Mouse (Mus musculus) small intestine, adult 2 months (tissue): ENCODE measurements around the gene Disp1. TPM values are rescaled to one million over a fixed set of nuclear protein-coding genes. Genes with fewer than 3 reads are reported as not detected.

Experiments used
- H3K27ac ChIP-seq: fragments of 200-500 bp; 2 replicates; pipeline ENCODE4 v1.5.1; 2012; ENCODE audit warnings: low read depth, low read length, control low read depth, inconsistent platforms; ENCODE audit not compliant: insufficient read depth
- H3K27me3 ChIP-seq: fragments of 200-500 bp; 2 replicates; pipeline ENCODE4 v1.6.1; 2012; ENCODE audit warnings: mild to moderate bottlenecking, moderate library complexity, low read length, inconsistent platforms; ENCODE audit not compliant: control insufficient read depth, insufficient read depth
- H3K36me3 ChIP-seq: fragments of 200-500 bp; 2 replicates; pipeline ENCODE4 v1.6.1; 2012; ENCODE audit warnings: mild to moderate bottlenecking, low read length, control low read depth, inconsistent platforms; ENCODE audit not compliant: control insufficient read depth, insufficient read depth
- H3K4me1 ChIP-seq: fragments of 200-500 bp; 2 replicates; pipeline ENCODE4 v1.6.1; 2012; ENCODE audit warnings: low read length, inconsistent platforms, mixed read lengths; ENCODE audit not compliant: control insufficient read depth, insufficient read depth, insufficient read length
- H3K4me3 ChIP-seq: fragments of 200-500 bp; 2 replicates; pipeline ENCODE4 v1.5.1; 2012; ENCODE audit warnings: low read depth, mild to moderate bottlenecking, control low read depth, inconsistent platforms, low read length, moderate library complexity
- CTCF ChIP-seq: fragments of 200-500 bp; IDR thresholded peaks from 2 replicates; pipeline ENCODE4 v1.5.1; 2012; ENCODE audit warnings: low read depth, mild to moderate bottlenecking, control low read depth, inconsistent platforms, low read length, moderate library complexity, mixed read lengths; ENCODE audit not compliant: insufficient replicate concordance, insufficient read length; ENCODE audit errors: extremely low read depth
- POLR2A ChIP-seq: fragments of 200-500 bp; IDR thresholded peaks from 2 replicates; pipeline ENCODE4 v1.6.1; 2012; ENCODE audit warnings: low read depth, mild to moderate bottlenecking, control low read depth, inconsistent platforms, low read length, moderate library complexity
- WGBS: fragments of 180-500 bp; shearing (Covaris S2); methylation state at CpG from one replicate; pipeline ENCODE4 v1.1.7; 2018; 5-methylcytosine and 5-hydroxymethylcytosine counted together
- polyA plus RNA-seq: library from polyadenylated mRNA; depleted of rRNA; stranded (reverse); fragments of >200 nt; gene quantifications from 2 replicates; pipeline ENCODE4 v1.2.3, GENCODE M21; 2012

The Disp1 gene
- polyA plus RNA-seq, 1 experiment, result 6.3 TPM

DNA sequence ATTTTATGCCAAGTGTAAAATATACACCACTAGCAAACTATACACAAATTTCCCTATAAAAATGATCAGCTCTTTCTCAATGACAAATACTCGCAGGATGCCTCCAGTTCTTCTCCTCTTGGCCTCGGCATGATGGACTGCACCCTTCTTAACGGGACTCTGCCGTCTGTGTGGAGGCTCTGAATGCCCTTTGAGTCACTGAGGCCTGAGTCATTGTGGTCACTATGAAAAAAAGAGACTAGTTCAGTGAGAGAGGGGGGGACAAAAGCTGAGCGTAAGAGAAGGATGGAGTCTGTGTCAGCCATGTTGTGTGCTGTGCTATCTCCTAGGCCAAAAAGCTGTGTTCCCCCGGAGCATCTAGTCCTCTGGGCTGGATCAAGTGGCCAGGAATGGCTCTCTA lies 2.3 kb downstream of the Disp1 start:
- Histone ChIP-seq H3K36me3 (no peaks in the 10 kb centered on the region), H3K4me1 (peaks cover 2% of the 10 kb centered on the region), H3K4me3 (no peak overlapping the region), H3K27ac (no peak overlapping the region), H3K27me3 (no peaks in the 10 kb centered on the region)
- WGBS, result 91% methylated on average over 6 of the region's 6 CpGs
- no peak for TF ChIP-seq CTCF
- no peak for TF ChIP-seq POLR2A

DNA sequence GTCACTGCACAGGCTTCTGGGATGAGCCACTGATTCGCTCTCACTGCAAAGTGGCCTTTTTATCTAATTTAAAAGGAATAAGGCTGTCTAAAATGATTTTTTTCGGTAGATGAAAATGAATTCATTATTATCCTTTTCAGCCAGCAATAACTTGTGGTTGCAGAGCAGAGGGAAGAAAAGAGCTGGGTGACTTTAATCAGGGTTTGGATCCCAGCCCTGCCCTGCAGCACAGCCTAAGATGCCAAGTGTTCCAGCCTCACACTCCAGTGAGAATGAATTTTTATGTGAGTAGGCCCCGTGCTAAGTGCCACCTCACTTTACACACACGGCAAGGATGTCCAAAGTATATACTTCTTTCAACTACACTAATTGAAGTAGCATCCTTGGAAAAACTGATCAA lies 4.6 kb downstream of the Disp1 start:
- TF ChIP-seq CTCF, result no peak
- TF ChIP-seq POLR2A, result no peak
- H3K4me1 ChIP-seq, result peaks cover 4% of the 10 kb centered on the region
- no peaks in the 10 kb centered on the region for H3K36me3 ChIP-seq
- H3K4me3 ChIP-seq, result no peak overlapping the region
- H3K27ac ChIP-seq, result no peak overlapping the region
- 87% methylated on average over 4 of the region's 4 CpGs for WGBS
- H3K27me3 ChIP-seq, result no peaks in the 10 kb centered on the region

DNA sequence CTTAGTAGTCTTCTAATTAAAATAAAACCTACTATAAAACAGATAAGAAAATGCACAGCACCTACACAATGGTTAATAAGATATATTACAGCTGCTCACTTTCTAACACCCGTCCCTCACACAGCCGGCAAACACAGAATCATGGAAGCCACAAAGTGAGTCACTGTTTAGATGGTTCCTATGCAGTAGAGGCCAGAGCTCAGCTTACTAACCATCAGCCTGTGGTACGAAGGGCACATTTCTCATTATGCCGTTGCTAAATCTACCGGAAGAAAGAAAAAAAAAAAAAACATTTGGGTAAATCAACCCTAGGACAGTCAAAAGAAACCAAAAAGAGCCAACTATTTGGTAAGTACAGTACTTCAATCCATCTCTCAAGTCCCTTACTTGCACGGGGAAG lies 5.6 kb downstream of the Disp1 start:
- Histone ChIP-seq H3K27ac (no peak overlapping the region), H3K36me3 (no peaks in the 10 kb centered on the region), H3K4me1 (peaks cover 2% of the 10 kb centered on the region), H3K27me3 (no peaks in the 10 kb centered on the region), H3K4me3 (no peak overlapping the region)
- TF ChIP-seq CTCF (no peak), POLR2A (no peak)
- WGBS, result 84% methylated on average over 6 of the region's 6 CpGs

DNA sequence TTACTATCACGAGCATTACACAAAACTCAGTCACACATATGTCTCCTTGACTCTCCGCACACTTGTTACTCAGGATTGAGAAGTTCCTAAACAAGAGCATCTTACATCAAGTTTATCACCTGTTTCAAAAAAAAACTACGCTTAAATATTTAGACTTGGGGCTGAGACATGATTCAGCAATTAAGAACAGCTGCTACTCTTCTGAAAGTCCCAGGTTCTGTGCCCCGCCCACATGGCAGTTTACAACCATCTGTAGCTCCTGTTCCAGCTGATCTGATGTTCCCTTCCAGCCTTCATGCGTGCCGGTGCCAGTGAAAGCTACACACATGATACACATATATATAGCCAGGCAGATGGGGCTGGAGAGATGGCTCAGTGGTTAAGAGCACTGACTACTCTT lies 7.5 kb downstream of the Disp1 start:
- Histone ChIP-seq H3K4me1 (peaks cover 2% of the 10 kb centered on the region; the same call in 1 of the 2 replicates), H3K36me3 (no peaks in the 10 kb centered on the region), H3K27me3 (no peaks in the 10 kb centered on the region), H3K27ac (no peak overlapping the region), H3K4me3 (no peak overlapping the region)
- 43% methylated on average over 6 of the region's 6 CpGs for WGBS
- TF ChIP-seq POLR2A, result no peak
- no peak for TF ChIP-seq CTCF

DNA sequence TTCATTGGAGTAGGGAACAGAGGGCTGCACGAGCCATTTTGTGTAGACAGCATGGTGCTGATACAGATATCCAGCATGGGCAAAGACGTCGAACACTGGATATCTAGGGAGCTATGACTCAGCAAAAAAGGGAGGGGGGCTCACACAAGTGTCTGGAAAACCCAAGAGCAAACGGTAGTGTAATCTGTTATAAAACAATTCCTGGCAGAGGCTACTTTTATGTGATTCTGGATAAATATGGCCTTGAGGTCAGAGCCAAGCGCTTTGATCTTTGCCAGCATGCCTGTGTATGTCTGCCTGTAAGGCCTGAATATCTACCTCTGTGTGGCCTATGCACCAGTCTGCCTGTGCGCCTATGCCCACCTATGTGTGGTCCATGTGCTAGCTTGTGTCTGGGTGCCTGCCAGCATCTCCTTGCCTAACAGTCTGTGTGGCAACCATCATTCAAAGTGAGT lies 8.5 kb downstream of the Disp1 start:
- Histone ChIP-seq H3K36me3 (no peaks in the 10 kb centered on the region), H3K27ac (no peak overlapping the region), H3K4me3 (no peak overlapping the region), H3K4me1 (peaks cover 2% of the 10 kb centered on the region; the same call in 1 of the 2 replicates), H3K27me3 (no peaks in the 10 kb centered on the region)
- 60% methylated on average over 6 of the region's 6 CpGs for WGBS
- no peak for TF ChIP-seq POLR2A
- TF ChIP-seq CTCF, result no peak

DNA sequence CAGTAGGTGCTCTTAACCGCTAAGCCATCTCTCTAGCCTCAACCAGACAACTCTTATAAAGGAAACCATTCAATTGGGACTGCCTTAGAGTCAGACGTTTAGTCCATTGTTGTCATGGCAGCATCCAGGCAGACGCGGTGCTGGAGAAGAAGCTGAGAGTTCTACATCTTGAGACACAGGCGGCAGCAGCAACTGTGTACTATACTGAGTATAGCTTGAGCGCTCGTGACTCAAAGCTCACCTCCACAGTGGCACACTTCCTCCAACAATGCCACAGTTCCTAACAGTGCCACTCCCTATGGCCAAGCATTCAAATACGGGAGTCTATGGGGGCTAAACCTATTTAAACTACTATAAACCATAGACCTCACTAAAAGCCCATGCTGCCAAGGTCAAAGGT lies 11.2 kb downstream of the Disp1 start:
- WGBS, result 91% methylated on average over 8 of the region's 8 CpGs
- Histone ChIP-seq H3K27me3 (no peaks in the 10 kb centered on the region), H3K27ac (no peak overlapping the region), H3K36me3 (no peaks in the 10 kb centered on the region), H3K4me3 (no peak overlapping the region), H3K4me1 (peaks cover 2% of the 10 kb centered on the region; the same call in 1 of the 2 replicates)
- TF ChIP-seq CTCF, result no peak
- TF ChIP-seq POLR2A, result no peak

DNA sequence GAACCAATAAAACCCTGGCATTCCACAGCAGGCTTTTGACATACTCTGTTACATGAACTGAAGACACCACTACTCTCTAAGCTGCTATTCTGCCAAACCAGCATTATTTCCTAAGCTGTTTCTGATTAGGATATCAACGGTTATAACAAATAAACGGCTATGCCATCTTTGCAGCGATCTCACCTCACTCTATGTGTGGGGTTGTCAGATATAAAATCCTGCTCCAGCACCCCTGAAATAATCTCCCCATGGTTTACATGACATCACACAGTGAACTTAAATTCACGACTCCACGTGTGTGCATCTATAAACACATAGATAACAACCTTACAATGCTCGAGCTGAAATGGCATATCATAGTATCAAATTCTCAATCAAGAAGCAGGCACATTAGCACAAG lies 13.7 kb downstream of the Disp1 start:
- TF ChIP-seq POLR2A, result no peak
- no peak for TF ChIP-seq CTCF
- H3K36me3 ChIP-seq, result no peaks in the 10 kb centered on the region
- no peak overlapping the region for H3K4me3 ChIP-seq
- WGBS, result 77% methylated on average over 6 of the region's 6 CpGs
- no peak overlapping the region for H3K27ac ChIP-seq
- no peaks in the 10 kb centered on the region for H3K27me3 ChIP-seq
- H3K4me1 ChIP-seq, result no peaks in the 10 kb centered on the region
